Comparison of ENCODE assay signal across 32 mouse cellular contexts in the genomic region with DNA sequence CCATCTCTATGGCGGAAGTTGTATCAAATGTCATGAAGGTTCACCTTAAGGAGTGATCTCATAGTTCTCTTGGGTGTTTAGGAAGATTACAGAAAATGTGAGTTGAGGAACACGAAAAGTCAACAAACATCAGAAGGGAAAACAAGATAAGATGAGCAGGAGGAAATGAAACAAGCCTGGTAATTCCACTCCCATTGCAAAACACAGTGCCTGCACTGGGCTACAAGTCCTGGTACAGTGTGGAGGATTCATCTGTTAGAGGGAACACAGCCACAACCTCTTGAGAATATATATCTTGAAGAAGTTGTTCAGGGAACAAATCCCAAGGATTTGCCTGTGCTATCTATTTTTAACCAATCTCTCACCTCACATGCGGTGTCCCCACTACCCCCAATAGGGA. TPM values are rescaled to one million over a fixed set of nuclear protein-coding genes. Genes with fewer than 3 reads are reported as not detected.
"Had no signal": no experiment of that assay in that cellular context is flagged by ENCODE, and none has a peak within 500 bp of the region (broad histone marks: within the 10 kb centered on the region; RNA-seq: fewer than 3 reads in every experiment).

No protein-coding gene starts in this region.

- H3K4me2 ChIP-seq: limb, embryonic 12.5 days; limb, embryonic 13.5 days; limb, embryonic 15.5 days; liver, embryonic 11.5 days; liver, embryonic 12.5 days; liver, embryonic 13.5 days; liver, embryonic 15.5 days; lung, embryonic 14.5 days; lung, embryonic 15.5 days; midbrain, embryonic 11.5 days; midbrain, embryonic 12.5 days; midbrain, embryonic 13.5 days; midbrain, embryonic 15.5 days had no signal

- H3K4me3 ChIP-seq: left cerebral cortex, adult 2 months; limb, embryonic 10.5 days; limb, embryonic 12.5 days; limb, embryonic 13.5 days; limb, embryonic 15.5 days; liver, embryonic 12.5 days; liver, embryonic 13.5 days; liver, embryonic 15.5 days; lung, embryonic 15.5 days; megakaryocyte, embryonic 14.5 days; midbrain, embryonic 10.5 days; midbrain, embryonic 12.5 days; midbrain, embryonic 13.5 days; midbrain, embryonic 15.5 days; myocyte had no signal

- H3K9me3 ChIP-seq: limb, embryonic 10.5 days; limb, embryonic 12.5 days; limb, embryonic 13.5 days; limb, embryonic 15.5 days; liver, embryonic 12.5 days; liver, embryonic 13.5 days; liver, embryonic 15.5 days; lung, embryonic 15.5 days; megakaryocyte, embryonic 14.5 days; midbrain, embryonic 10.5 days; midbrain, embryonic 12.5 days; midbrain, embryonic 13.5 days; midbrain, embryonic 15.5 days had no signal

- DNase-seq: left cerebral cortex, postnatal 4 days; liver; liver, embryonic 13.5 days; lung, adult 18-20 months; lung, adult 2 months; lung, embryonic 14.5 days; lung, postnatal 10 days; lung, postnatal 14 days; lung, postnatal 36 days; lung, postnatal 4 days; midbrain, embryonic 14.5 days had no signal

- H3K36me3 ChIP-seq: limb, embryonic 10.5 days; limb, embryonic 12.5 days; liver, embryonic 12.5 days; liver, embryonic 13.5 days; liver, embryonic 15.5 days; midbrain, embryonic 10.5 days; midbrain, embryonic 12.5 days; midbrain, embryonic 13.5 days; midbrain, embryonic 15.5 days had no signal

- H3K9ac ChIP-seq: limb, embryonic 12.5 days; limb, embryonic 13.5 days; limb, embryonic 15.5 days; liver, embryonic 12.5 days; liver, embryonic 13.5 days; liver, embryonic 14.5 days; liver, embryonic 15.5 days; lung, embryonic 14.5 days; lung, embryonic 15.5 days; midbrain, embryonic 12.5 days; midbrain, embryonic 13.5 days; midbrain, embryonic 15.5 days had no signal

- H3K27ac ChIP-seq: left cerebral cortex, adult 2 months; limb, embryonic 10.5 days; limb, embryonic 12.5 days; limb, embryonic 13.5 days; limb, embryonic 15.5 days; liver, embryonic 12.5 days; liver, embryonic 13.5 days; liver, embryonic 14.5 days; liver, embryonic 15.5 days; lung, embryonic 15.5 days; macrophage; midbrain, embryonic 10.5 days; midbrain, embryonic 12.5 days; midbrain, embryonic 13.5 days; midbrain, embryonic 15.5 days had no signal

- ATAC-seq: liver, embryonic 12.5 days; lung, postnatal 0 days; midbrain, embryonic 13.5 days; midbrain, embryonic 15.5 days; midbrain, embryonic 16.5 days had no signal

- H3K27me3 ChIP-seq: limb, embryonic 12.5 days; limb, embryonic 13.5 days; limb, embryonic 15.5 days; liver, embryonic 12.5 days; liver, embryonic 13.5 days; liver, embryonic 15.5 days; lung, embryonic 15.5 days; megakaryocyte, embryonic 14.5 days; midbrain, embryonic 12.5 days; midbrain, embryonic 13.5 days; midbrain, embryonic 15.5 days had no signal

- H3K4me1 ChIP-seq: limb, embryonic 10.5 days; limb, embryonic 12.5 days; limb, embryonic 13.5 days; limb, embryonic 15.5 days; liver, embryonic 12.5 days; liver, embryonic 13.5 days; liver, embryonic 15.5 days; megakaryocyte, embryonic 14.5 days; midbrain, embryonic 10.5 days; midbrain, embryonic 12.5 days; midbrain, embryonic 13.5 days; midbrain, embryonic 15.5 days had no signal

RNA-seq across cellular contexts. Expression of a gene that starts 24.8 kb away (rescaled TPM):
- total RNA-seq: monocyte, adult 5-6 weeks had no signal
- polyA plus RNA-seq: macrophage had no signal
